Mouse (Mus musculus) neural tube, embryonic 14.5 days (tissue): ENCODE results near the gene Dad1. TPM values are rescaled to one million over a fixed set of nuclear protein-coding genes. Genes with fewer than 3 reads are reported as not detected.

Experiments
- ATAC-seq: fragments of 200-750 bp; cut with Nextera tagmentation; 2 replicates; pipeline ENCODE4 v1.8.0; 2017; ENCODE audit warnings: low read depth, mild to moderate bottlenecking, moderate TSS enrichment, moderate library complexity
- H3K27ac ChIP-seq: fragments of 300-500 bp; sonication (generic); 2 replicates; pipeline ENCODE4 v1.5.1; 2014; ENCODE audit warnings: low read depth, mild to moderate bottlenecking, control low read depth, low read length, moderate library complexity, mixed read lengths
- H3K27me3 ChIP-seq: fragments of 300-500 bp; sonication (generic); 2 replicates; pipeline ENCODE4 v1.6.1; 2014; ENCODE audit warnings: low read length; ENCODE audit not compliant: control insufficient read depth, insufficient read depth
- H3K36me3 ChIP-seq: fragments of 300-500 bp; sonication (generic); 2 replicates; pipeline ENCODE4 v1.6.1; 2014; ENCODE audit warnings: low read length, mixed read lengths; ENCODE audit not compliant: control insufficient read depth, insufficient read depth
- H3K4me1 ChIP-seq: fragments of 300-500 bp; sonication (generic); 2 replicates; pipeline ENCODE4 v1.6.1; 2014; ENCODE audit warnings: low read length; ENCODE audit not compliant: control insufficient read depth, insufficient read depth
- H3K4me2 ChIP-seq: fragments of 300-500 bp; sonication (generic); 2 replicates; pipeline ENCODE4 v1.6.1; 2014; ENCODE audit warnings: mild to moderate bottlenecking, low read depth, low read length, control low read depth
- H3K4me3 ChIP-seq: fragments of 300-500 bp; sonication (generic); 2 replicates; pipeline ENCODE4 v1.5.1; 2014; ENCODE audit warnings: low read depth, low read length, control low read depth, mixed read lengths
- H3K9ac ChIP-seq: fragments of 300-500 bp; sonication (generic); replicated peaks from 2 replicates; pipeline ENCODE4 v1.6.1; 2014; ENCODE audit warnings: low read depth, mild to moderate bottlenecking, control low read depth, low read length, mixed read lengths
- H3K9me3 ChIP-seq: fragments of 300-500 bp; sonication (generic); 2 replicates; pipeline ENCODE4 v1.6.1; 2016; ENCODE audit warnings: low read length; ENCODE audit not compliant: control insufficient read depth
- WGBS: fragments of 180-500 bp; shearing (Covaris S2); extraction: QIAGEN DNeasy Blood & Tissue Kit; methylation state at CpG from one replicate; pipeline ENCODE4 v1.1.7; 2014; 5-methylcytosine and 5-hydroxymethylcytosine counted together
- polyA plus RNA-seq: library from polyadenylated mRNA; unstranded; fragments of >200 nt; fragmentation: Nextera tagmentation; extraction: Ambion mirVana; gene quantifications from 2 replicates; pipeline ENCODE4 v1.2.1, GENCODE M21; 2014

Gene Dad1
- polyA plus RNA-seq, 1 experiment from 2014 or later: 401 TPM

DNA sequence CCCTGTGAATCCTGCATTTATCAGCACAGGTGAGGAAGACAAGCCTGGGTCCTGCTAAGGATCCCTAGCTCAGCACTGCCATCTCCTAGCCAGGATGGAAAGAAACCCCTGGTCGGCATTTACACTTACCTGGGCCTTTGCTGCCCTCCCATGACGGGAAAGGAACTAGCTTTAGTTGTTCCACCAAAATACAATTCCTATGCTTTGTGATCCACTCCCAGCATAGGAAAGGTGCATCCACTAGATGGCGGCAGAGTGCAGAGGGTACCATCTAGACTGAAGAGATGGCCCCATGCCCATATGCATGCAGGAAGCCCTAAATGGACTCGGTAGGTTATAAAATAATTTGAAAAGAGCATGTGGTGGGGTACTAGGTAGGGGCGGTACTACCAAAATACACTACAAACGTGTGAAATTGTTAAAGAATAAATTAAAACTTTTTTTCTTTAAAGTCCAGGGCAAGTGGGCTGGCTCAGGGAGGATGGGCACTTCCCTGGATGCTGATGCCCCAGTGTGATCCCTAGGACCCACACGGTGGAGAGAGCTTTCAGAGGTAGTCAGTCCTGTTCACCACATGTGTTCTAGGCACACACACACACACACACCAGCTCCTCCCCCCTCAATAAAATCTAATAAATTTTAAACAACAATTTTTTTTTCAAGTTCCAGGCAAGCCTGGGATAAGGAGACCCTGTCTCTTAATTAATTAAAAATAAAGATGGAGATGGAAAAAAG, 14.7 kb downstream of the Dad1 start:
- no peak overlapping the region for H3K4me3 ChIP-seq
- peak; percentile 34; the same call in 1 of the 2 replicates for ATAC-seq
- no peak overlapping the region for H3K9ac ChIP-seq
- H3K27ac ChIP-seq: no peak overlapping the region
- peaks cover 11% of the 10 kb centered on the region; the same call in 1 of the 2 replicates for H3K4me1 ChIP-seq
- H3K27me3 ChIP-seq: no peaks in the 10 kb centered on the region
- H3K9me3 ChIP-seq: no peaks in the 10 kb centered on the region
- H3K36me3 ChIP-seq: peaks cover 21% of the 10 kb centered on the region
- 16% methylated on average over 7 of the region's 7 CpGs for WGBS
- no peak overlapping the region for H3K4me2 ChIP-seq

DNA sequence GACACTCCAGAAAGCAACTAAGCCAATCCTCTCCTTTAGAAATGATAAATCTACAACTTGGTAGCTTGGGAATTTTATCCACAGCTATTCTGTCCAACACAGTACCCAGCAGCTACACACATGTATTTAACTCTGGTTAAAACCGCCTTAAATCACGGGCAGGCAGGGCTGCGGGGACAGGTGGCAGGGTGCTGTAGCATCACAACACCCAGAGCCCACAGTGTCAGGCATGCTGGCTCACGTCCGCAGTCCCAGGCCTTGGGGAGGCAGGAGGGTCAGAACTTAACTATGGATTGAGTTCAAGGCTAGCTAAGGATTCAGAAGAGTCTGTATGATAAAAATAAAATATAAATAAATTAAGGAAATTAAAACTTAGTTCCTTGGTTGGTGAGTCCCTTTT, 17.0 kb downstream of the Dad1 start:
- Histone ChIP-seq H3K4me1 (peaks cover 14% of the 10 kb centered on the region; the same call in 1 of the 2 replicates), H3K27ac (no peak overlapping the region), H3K27me3 (no peaks in the 10 kb centered on the region), H3K9ac (no peak overlapping the region), H3K4me3 (no peak overlapping the region), H3K36me3 (peaks cover 13% of the 10 kb centered on the region), H3K4me2 (no peak overlapping the region), H3K9me3 (no peaks in the 10 kb centered on the region)
- no peak for ATAC-seq
- WGBS: 92% methylated on average over 5 of the region's 5 CpGs

DNA sequence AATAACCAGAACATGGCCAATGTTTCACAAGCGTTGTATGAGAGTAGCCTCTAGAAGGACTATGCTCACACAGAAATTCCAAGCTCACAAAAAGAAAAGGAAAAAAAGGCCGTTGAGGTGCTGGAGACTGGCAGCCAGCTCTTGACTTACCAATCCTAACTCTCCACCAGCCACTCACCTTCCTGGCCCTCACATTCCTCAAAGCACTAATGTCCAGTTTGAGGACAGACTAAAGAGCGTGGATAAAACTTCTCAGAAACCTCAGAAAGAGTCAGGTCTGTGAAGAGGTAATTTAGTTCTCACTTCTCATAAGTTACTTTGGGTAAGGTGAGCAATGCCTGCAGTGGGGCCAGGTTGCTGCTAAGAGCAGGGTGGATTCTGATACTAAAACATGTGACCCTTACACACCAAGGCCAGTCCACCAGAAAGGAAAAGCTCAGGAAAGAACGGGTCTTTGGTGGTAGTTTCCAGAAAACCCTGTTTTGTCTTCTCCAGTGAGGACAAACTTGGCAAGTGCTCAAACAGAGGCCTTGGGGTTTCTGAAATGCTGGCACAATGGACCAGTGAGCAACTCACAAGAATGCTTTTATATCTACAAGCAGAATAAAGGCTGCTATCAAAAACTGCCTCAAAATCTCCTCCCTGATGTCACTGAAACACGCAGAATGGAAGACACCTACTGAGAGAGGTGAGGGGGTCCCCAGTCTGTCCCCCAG, 17.9 kb downstream of the Dad1 start:
- H3K27ac ChIP-seq: no peak overlapping the region
- no peak overlapping the region for H3K4me2 ChIP-seq
- H3K4me1 ChIP-seq: peaks cover 15% of the 10 kb centered on the region; the same call in 1 of the 2 replicates
- H3K4me3 ChIP-seq: no peak overlapping the region
- H3K9ac ChIP-seq: no peak overlapping the region
- no peak for ATAC-seq
- H3K9me3 ChIP-seq: no peaks in the 10 kb centered on the region
- WGBS: 83% methylated on average over 5 of the region's 5 CpGs
- H3K27me3 ChIP-seq: no peaks in the 10 kb centered on the region
- H3K36me3 ChIP-seq: peaks cover 4% of the 10 kb centered on the region; the same call in 1 of the 2 replicates

DNA sequence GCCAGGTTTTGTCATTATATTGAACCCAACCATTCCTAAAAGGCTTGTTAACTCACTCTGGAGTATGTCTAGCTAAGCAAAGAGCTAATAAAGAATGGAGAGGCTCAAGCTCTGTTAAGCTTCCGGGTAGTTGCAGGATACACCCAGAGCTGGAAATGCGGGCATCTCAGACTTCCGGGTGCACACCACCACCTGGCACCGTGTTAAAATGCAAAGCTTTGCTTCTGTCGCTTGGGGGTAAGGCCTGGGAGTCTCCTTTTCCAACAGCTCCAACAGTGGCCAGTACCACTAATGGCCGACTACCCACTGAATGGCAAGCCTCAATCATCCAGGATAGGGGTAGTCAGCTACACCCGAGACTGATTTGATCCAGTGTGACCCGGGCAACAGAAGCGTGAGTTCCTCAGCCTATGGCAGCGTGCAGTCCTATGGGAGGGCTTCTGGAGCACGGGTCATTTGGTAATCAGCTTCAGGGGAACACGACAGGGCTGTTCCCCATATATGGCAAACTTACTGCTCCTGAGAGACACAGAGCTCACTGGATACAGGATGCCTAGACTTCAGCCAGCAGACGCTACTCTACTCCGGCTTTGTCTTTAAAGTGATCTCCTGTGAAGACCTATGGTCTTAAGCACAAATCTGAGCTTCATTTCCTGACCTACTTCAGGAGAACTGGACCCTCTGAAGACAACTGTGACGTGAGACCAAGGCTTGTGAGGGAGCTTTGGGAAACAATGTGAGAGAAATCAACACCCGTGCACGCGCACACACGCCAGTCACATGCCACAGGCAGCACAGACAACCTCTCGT, 19.5 kb downstream of the Dad1 start:
- Histone ChIP-seq H3K4me3 (no peak overlapping the region), H3K27ac (peak overlapping the region; percentile 23; the same call in 1 of the 2 replicates), H3K9ac (no peak overlapping the region), H3K36me3 (no peaks in the 10 kb centered on the region), H3K4me1 (peaks cover 16% of the 10 kb centered on the region; the same call in 1 of the 2 replicates), H3K4me2 (no peak overlapping the region), H3K27me3 (no peaks in the 10 kb centered on the region), H3K9me3 (no peaks in the 10 kb centered on the region)
- peak; percentile 19; the same call in 1 of the 2 replicates for ATAC-seq
- 61% methylated on average over 20 of the region's 20 CpGs for WGBS

DNA sequence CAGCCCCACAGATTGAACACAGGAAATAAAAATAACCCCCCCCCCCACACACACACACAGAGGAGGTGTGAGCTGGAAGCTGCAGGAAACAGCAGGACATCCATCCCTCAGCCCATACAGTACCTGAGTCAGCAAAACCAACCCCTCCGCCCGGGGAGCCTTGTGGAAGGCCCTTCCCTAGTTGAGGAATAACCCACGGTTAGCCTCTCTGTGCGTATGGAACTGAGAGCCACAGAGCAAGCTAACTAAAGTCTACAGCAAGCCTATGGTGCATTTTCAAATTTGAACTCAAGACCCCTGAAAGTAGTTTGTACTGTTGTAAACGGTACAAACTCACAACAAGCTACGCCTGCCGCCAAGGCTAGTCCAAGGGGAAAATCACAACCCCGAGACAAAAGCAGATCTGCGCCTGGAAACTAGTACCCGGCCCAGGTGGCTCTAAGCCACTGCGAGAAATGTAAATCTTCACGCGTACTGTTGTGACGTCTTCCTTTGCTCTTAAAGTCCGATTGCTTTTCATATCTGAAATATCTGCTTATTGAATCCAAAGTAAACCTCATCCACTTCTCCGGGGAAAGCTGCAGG, 20.3 kb downstream of the Dad1 start:
- no peak for ATAC-seq
- H3K4me3 ChIP-seq: no peak overlapping the region
- no peaks in the 10 kb centered on the region for H3K36me3 ChIP-seq
- WGBS: 71% methylated on average over 16 of the region's 16 CpGs
- no peaks in the 10 kb centered on the region for H3K27me3 ChIP-seq
- H3K27ac ChIP-seq: no peak overlapping the region
- H3K4me1 ChIP-seq: peaks cover 22% of the 10 kb centered on the region
- no peak overlapping the region for H3K4me2 ChIP-seq
- H3K9ac ChIP-seq: no peak overlapping the region
- H3K9me3 ChIP-seq: no peaks in the 10 kb centered on the region

DNA sequence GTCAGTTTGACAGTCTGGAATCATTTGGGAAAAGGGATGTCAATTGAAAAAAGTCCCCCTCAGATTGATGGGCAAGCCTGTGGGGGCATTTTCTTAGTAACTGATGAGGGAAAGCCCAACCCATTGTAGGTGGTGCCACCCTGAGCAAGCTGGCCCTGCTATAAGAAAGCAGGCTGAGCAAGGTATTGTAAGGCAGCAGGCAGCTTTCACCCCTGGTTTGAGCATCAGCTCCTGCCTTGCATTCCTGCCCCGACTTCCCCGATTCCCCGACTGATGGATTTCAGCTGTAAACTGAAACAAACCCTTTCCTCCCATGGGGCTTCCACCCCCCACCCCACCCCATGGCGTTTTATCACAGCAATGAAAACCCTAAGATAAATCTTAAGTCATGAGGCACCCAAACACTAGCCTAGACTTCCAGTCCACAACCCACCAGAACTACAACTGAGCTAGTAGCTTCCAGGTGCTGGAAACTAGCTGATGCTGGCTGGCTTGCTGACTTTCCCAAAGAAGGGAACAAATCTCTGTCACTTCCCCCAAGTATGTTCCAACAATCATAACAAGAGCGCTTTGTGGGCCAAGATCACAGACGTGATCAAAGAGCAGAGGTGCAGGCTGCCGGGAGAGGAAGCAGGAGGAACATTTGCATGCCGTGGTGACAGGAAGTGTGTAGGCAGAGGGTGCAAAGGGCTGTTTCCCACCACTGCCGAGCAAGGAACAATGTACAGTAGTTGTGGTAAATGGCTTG, 20.9 kb downstream of the Dad1 start:
- H3K27me3 ChIP-seq: no peaks in the 10 kb centered on the region
- 18% methylated on average over 9 of the region's 9 CpGs for WGBS
- H3K4me2 ChIP-seq: no peak overlapping the region

DNA sequence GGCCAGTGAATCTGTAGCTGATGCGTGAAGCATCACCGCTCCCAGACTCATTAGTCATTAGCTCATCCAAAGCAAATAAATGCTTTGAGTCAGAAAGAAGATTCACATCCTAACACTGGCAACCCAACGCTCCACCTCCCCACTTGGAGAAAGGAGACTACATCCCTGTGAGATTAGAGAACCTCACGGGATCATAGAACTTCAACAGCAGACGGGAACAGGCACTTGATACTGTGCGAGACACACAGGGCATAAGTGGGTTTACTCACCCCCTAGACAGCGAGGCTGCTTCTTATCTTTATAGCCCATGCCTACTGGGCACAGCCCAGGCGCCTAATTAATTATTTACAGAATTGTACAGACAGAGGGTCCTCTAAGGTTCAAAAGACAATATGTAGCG, 21.8 kb downstream of the Dad1 start:
- Histone ChIP-seq H3K27ac (peak overlapping the region; percentile 16; the same call in 1 of the 2 replicates), H3K4me2 (no peak overlapping the region), H3K9me3 (no peaks in the 10 kb centered on the region), H3K4me3 (no peak overlapping the region), H3K4me1 (peaks cover 28% of the 10 kb centered on the region), H3K27me3 (no peaks in the 10 kb centered on the region), H3K9ac (no peak overlapping the region), H3K36me3 (no peaks in the 10 kb centered on the region)
- 32% methylated on average over 9 of the region's 9 CpGs for WGBS
- ATAC-seq: peak; percentile 18; the same call in 1 of the 2 replicates

More for the DNA sequence above, 20.9 kb downstream of the Dad1 start:
- no peak overlapping the region for H3K4me3 ChIP-seq
- H3K36me3 ChIP-seq: no peaks in the 10 kb centered on the region
- peak overlapping the region; percentile 35; the same call in 1 of the 2 replicates for H3K27ac ChIP-seq
- no peak overlapping the region for H3K9ac ChIP-seq
- no peaks in the 10 kb centered on the region for H3K9me3 ChIP-seq
- no peak for ATAC-seq
- peaks cover 28% of the 10 kb centered on the region for H3K4me1 ChIP-seq
